Mouse (Mus musculus): ENCODE results near the gene Sh3bgrl3. TPM values are rescaled to one million over a fixed set of nuclear protein-coding genes. Genes with fewer than 3 reads are reported as not detected.

Sh3bgrl3 gene
- polyA plus RNA-seq, 1 experiment from 2014 or later: 470 TPM

DNA sequence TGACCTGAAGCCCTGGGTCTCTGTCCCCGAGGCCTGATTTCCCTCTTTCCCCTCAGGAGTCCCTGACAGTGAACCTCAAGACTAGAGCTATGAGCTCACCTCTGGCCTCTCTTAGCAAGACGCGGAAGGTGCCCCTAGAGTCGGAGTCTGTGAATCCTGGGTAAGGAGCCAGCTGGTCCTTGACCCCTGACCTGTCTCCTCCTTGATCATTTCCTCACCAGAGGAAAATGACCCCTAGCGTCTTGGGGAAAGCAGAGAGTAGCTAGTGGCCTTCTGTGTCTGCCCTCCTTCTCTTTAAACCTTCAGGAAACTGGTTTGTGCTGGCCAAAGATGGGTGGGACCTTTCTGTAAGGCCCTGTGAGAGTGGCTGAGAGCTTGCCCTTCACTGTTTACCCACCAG lies 20.4 kb downstream of the Sh3bgrl3 start:
- Histone ChIP-seq H3K27me3 (no peaks in the 10 kb centered on the region), H3K27ac (replicated peaks) (no peak overlapping the region), H3K9ac (no peak overlapping the region), H3K4me2 (replicated peaks) (no peak overlapping the region), H3K4me3 (replicated peaks) (no peak overlapping the region), H3K9me3 (replicated peaks) (no peaks in the 10 kb centered on the region), H3K36me3 (no peaks in the 10 kb centered on the region), H3K4me1 (peaks cover 3% of the 10 kb centered on the region; the same call in 1 of the 2 replicates)
- ATAC-seq (ENCODE audit: insufficient number of reproducible peaks, low FRiP score, low TSS enrichment, low read depth): no peak
- WGBS: 32% methylated on average over 5 of the region's 5 CpGs

DNA sequence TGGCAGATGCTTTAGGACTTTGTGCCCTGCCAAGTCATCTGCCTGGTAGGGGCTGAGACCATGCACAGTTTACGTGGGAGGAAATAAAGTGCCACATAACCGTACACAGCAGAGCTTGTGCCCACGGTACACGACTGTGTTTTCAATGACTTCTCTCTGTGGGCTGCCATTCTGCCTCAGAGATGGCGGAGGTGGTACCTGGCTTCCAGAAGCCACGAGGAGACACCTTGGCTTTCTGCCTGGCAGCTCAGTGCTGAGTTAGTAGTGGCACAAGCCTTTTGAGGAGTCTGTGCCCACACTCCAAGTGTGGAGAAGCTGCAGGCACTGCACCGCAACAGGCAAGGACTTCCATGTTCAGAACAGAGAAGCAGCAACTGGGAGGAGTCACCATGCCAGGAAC lies 20.9 kb downstream of the Sh3bgrl3 start:
- 85% methylated on average over 7 of the region's 7 CpGs for WGBS
- no peak overlapping the region for H3K27ac ChIP-seq (replicated peaks)
- ATAC-seq (ENCODE audit: insufficient number of reproducible peaks, low FRiP score, low TSS enrichment, low read depth): no peak
- no peaks in the 10 kb centered on the region for H3K4me1 ChIP-seq
- H3K27me3 ChIP-seq: no peaks in the 10 kb centered on the region
- no peak overlapping the region for H3K9ac ChIP-seq
- H3K36me3 ChIP-seq: no peaks in the 10 kb centered on the region
- no peak overlapping the region for H3K4me2 ChIP-seq (replicated peaks)
- H3K4me3 ChIP-seq (replicated peaks): no peak overlapping the region
- H3K9me3 ChIP-seq (replicated peaks): no peaks in the 10 kb centered on the region

DNA sequence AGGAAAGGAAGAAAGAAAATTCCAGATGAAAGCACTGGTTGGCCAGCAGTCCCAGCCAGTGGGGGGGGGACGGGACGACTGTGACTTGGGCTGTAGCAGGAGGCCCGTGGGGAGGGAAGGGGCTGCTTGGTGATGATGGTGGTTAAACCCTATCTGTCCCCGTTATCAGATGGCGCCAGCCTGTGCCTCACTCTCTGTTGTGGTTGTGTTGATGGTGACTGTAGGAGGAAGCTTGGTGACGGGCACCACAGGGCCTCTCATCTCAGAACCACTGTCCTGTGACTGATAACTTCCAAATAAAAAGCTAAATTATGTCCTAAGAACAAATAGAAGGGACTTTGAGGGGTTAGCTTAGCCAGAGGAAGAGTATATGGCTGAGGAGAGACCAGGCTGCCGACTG lies 22.5 kb downstream of the Sh3bgrl3 start:
- no peaks in the 10 kb centered on the region for H3K27me3 ChIP-seq
- H3K27ac ChIP-seq (replicated peaks): no peak overlapping the region
- H3K36me3 ChIP-seq: no peaks in the 10 kb centered on the region
- no peaks in the 10 kb centered on the region for H3K9me3 ChIP-seq (replicated peaks)
- H3K4me2 ChIP-seq (replicated peaks): no peak overlapping the region
- 67% methylated on average over 7 of the region's 7 CpGs for WGBS
- ATAC-seq (ENCODE audit: insufficient number of reproducible peaks, low FRiP score, low TSS enrichment, low read depth): no peak
- H3K9ac ChIP-seq: no peak overlapping the region
- no peak overlapping the region for H3K4me3 ChIP-seq (replicated peaks)
- no peaks in the 10 kb centered on the region for H3K4me1 ChIP-seq

DNA sequence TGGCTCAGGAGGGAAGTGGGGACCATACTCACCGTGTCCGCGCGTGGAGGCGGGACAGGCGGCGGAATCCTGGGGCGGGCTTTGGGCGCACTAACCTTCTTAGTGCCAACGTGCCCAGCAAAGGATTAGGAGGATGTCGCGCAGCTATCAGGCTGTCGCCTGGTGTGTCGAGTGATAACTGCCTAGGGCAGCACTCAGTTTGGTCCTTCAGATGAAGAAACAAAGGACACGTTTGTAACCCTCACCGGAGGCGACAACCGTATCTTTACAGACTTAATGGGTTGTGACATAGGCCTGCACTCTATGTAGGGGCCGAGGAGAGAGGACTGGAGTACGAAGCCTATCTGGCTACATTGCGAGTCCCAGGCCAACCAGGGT lies 25.9 kb downstream of the Sh3bgrl3 start:
- H3K27me3 ChIP-seq: no peaks in the 10 kb centered on the region
- H3K27ac ChIP-seq (replicated peaks): no peak overlapping the region
- H3K9me3 ChIP-seq (replicated peaks): no peaks in the 10 kb centered on the region
- no peaks in the 10 kb centered on the region for H3K36me3 ChIP-seq
- ATAC-seq (ENCODE audit: insufficient number of reproducible peaks, low FRiP score, low TSS enrichment, low read depth): 0 out of 2 replicates have a peak, but pooled peaks have one; percentile 31
- H3K4me3 ChIP-seq (replicated peaks): peak overlapping the region; percentile 79
- H3K9ac ChIP-seq: peak overlapping the region; percentile 68
- no peaks in the 10 kb centered on the region for H3K4me1 ChIP-seq
- WGBS: 3% methylated on average over 21 of the region's 21 CpGs
- peak overlapping the region; percentile 60 for H3K4me2 ChIP-seq (replicated peaks)

DNA sequence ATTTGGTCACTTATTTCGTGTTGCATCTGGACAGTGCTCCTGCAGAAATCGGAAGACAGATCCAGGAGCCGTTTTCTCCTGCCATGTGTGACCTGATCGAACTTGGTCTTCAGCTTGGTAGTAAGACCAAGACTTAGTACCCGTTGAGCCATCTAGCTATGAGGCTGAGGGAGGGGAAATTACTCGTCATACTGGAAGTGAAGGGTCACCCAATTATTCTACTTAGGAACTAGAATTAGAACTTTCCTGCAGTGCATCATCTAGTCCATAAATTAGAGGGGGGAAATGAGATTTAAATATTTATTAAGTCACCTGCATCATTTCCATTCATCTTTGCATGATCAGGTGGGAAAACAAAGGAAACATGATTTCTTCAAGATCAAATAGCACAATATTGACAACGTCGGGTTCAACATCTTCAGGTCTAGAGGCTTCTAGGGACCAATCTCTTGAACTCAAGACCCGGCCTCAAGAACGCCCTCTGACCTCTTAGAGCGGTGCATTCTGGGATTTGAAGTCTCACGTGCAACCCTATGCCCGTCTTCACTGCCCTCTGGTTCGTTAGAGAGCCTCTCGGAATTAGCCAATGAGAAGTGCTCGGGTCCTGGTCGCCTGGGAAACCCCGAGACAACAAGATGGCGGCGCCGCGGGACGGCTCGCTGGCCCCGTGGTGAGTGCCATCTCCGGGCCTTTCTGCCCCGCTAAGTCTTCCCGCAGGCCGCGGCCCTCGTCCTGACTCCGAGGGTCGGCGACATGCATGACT lies 26.4 kb downstream of the Sh3bgrl3 start, which contains the start of gene Ubxn11:
Ubxn11 (plus strand) TSS at position 592 of the 763 bp plus-strand sequence.
- no peaks in the 10 kb centered on the region for H3K9me3 ChIP-seq (replicated peaks)
- peak; percentile 93 for ATAC-seq (ENCODE audit: insufficient number of reproducible peaks, low FRiP score, low TSS enrichment, low read depth)
- H3K4me2 ChIP-seq (replicated peaks): peak within 1 kb of the TSS; percentile 60
- no peaks in the 10 kb centered on the region for H3K4me1 ChIP-seq
- H3K27me3 ChIP-seq: no peaks in the 10 kb centered on the region
- no peak within 1 kb of the TSS for H3K27ac ChIP-seq (replicated peaks)
- H3K36me3 ChIP-seq: no peaks in the 10 kb centered on the region
- H3K4me3 ChIP-seq (replicated peaks): peak within 1 kb of the TSS; percentile 79
- 17% methylated on average over 34 of the region's 34 CpGs for WGBS
- peak within 1 kb of the TSS; percentile 68 for H3K9ac ChIP-seq

DNA sequence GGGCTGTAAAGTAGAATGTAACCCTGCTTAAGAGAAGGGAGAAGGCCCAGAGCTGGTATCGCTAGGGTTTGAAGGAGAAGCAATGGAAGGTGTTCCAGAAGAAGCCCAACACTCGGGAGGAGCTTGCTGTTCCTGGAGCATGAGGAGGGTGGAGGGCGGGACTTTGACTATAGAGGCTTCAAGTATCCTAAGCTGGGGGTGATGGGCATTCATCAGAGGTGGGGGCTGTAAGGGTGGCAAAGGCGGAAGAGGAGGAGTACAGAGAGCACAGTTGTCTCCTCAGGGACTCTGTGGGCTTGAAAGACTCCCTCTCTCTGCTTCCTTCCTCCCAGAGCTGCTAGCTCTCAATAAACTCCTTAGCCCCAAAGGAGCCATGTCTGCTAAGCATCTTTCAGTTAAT lies 28.3 kb downstream of the Sh3bgrl3 start:
- 72% methylated on average over 4 of the region's 4 CpGs for WGBS

DNA sequence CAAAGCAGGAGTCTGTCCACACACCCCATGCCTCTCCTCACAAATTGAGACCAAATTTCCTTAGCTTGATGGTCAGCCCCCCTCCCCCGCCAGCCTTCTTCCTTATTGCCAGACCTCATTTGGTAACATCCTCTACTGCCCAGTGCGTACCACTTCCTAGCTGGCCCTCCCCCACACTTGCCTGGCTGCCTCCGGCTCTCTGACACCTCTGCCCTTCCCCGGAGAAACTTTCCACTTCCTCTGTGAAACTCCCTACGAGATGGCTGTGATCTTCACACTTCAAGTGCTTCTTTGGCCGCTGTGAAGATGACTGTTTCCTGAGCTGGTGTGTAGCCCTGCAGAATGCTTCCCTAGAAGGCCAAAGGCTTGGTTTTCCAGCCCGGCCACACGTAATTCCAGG lies 30.0 kb downstream of the Sh3bgrl3 start:
- Histone ChIP-seq H3K9me3 (replicated peaks) (no peaks in the 10 kb centered on the region), H3K36me3 (no peaks in the 10 kb centered on the region), H3K27me3 (no peaks in the 10 kb centered on the region), H3K4me3 (replicated peaks) (no peak overlapping the region), H3K9ac (no peak overlapping the region), H3K27ac (replicated peaks) (no peak overlapping the region), H3K4me1 (no peaks in the 10 kb centered on the region), H3K4me2 (replicated peaks) (no peak overlapping the region)
- ATAC-seq (ENCODE audit: insufficient number of reproducible peaks, low FRiP score, low TSS enrichment, low read depth): no peak
- 45% methylated on average over 8 of the region's 8 CpGs for WGBS

More for the DNA sequence above, 28.3 kb downstream of the Sh3bgrl3 start:
- no peak overlapping the region for H3K27ac ChIP-seq (replicated peaks)
- no peaks in the 10 kb centered on the region for H3K4me1 ChIP-seq
- no peak overlapping the region for H3K9ac ChIP-seq
- no peaks in the 10 kb centered on the region for H3K36me3 ChIP-seq
- H3K4me3 ChIP-seq (replicated peaks): no peak overlapping the region
- no peak for ATAC-seq (ENCODE audit: insufficient number of reproducible peaks, low FRiP score, low TSS enrichment, low read depth)
- no peaks in the 10 kb centered on the region for H3K9me3 ChIP-seq (replicated peaks)
- no peak overlapping the region for H3K4me2 ChIP-seq (replicated peaks)
- H3K27me3 ChIP-seq: no peaks in the 10 kb centered on the region

DNA sequence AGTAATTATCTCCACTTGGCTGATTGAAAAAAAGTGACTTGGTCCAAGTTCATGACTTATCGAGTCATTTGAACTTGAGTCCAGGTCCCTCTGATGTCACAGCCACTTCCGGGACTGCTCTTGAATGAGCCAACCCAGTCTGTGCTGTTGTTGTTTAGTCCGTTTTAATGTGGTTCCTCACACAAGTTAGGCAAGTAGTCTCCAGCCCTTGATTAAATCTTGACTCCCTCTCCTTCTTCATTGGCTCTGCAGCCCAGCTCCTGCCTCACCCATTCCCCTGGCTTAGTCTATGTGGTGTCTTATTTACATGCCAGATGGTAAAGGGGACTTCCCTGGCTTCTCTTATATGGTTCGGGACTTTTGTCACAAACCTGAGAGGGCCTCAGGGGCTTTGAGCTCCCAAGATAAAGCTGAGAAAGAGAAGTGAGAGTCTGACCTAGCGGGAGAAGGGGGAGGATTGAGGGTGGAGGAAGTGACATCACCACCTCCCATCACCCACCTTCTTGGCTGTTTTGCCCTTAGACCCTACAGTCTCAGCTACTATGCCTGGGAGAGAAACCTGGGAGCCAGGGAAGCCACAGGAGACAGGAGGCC lies 31.5 kb downstream of the Sh3bgrl3 start:
- WGBS: 67% methylated on average over 5 of the region's 5 CpGs

DNA sequence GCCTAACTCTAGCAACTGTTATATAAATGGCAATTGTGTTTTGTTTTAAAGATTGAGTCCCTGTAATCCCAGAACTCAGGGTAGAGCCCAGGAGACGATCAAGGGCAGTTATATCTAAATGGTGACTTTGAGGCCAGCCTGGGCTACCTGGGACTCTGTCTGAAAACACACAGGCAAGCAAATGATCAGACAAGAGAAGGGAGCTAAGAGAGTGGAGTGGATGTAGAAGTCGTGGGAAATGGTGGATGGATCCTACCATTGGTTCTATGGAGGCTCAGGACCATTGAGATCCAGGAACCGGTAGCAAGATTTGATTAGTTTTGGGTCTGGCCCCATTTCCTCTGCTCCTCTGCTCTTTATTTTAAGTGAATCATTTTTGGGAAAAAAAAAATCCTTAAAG lies 32.5 kb downstream of the Sh3bgrl3 start:
- H3K4me2 ChIP-seq (replicated peaks): no peak overlapping the region
- no peak overlapping the region for H3K4me3 ChIP-seq (replicated peaks)
- 78% methylated on average over 3 of the region's 3 CpGs for WGBS
- no peaks in the 10 kb centered on the region for H3K36me3 ChIP-seq
- H3K9me3 ChIP-seq (replicated peaks): no peaks in the 10 kb centered on the region
- no peak overlapping the region for H3K27ac ChIP-seq (replicated peaks)
- no peak overlapping the region for H3K9ac ChIP-seq
- no peaks in the 10 kb centered on the region for H3K27me3 ChIP-seq
- H3K4me1 ChIP-seq: no peaks in the 10 kb centered on the region
- no peak for ATAC-seq (ENCODE audit: insufficient number of reproducible peaks, low FRiP score, low TSS enrichment, low read depth)

More for the DNA sequence above, 31.5 kb downstream of the Sh3bgrl3 start:
- Histone ChIP-seq H3K9me3 (replicated peaks) (no peaks in the 10 kb centered on the region), H3K4me2 (replicated peaks) (no peak overlapping the region), H3K27ac (replicated peaks) (no peak overlapping the region), H3K9ac (no peak overlapping the region), H3K36me3 (no peaks in the 10 kb centered on the region), H3K27me3 (no peaks in the 10 kb centered on the region), H3K4me3 (replicated peaks) (no peak overlapping the region), H3K4me1 (no peaks in the 10 kb centered on the region)
- ATAC-seq (ENCODE audit: insufficient number of reproducible peaks, low FRiP score, low TSS enrichment, low read depth): no peak

DNA sequence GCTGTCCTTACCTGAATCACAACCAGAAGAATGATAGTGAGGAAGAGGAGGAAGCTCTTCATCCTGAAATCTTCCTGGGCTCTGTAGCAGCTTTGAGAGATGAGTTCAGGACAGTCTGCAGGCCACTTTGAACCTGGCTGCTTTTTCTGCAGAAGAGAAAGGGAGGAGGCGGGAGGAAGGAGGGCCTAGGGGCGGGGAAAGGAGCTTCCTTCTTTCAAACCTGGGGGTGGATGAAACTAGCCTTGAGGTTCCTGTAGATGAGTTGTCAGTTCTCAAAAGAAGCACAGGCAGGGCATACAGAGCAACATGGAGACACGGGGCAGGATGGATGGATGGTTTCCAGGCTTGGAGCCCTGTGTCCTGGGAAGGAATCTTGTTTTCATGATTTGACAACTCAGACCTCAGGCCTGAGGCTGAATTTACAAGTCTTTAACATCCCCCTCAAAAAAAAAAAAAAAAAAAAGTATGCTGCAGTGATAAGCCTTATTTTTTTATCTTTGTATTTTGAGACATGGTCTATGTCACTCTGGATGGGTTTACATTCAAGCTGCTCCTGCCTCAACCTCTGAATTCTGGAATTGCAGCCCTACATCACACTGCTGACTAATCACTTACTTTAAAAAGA lies 33.6 kb downstream of the Sh3bgrl3 start, which contains the start of gene Cd52:
Cd52 (minus strand) TSS at position 160 of the 625 bp plus-strand sequence.
- no peak for ATAC-seq (ENCODE audit: insufficient number of reproducible peaks, low FRiP score, low TSS enrichment, low read depth)
- Histone ChIP-seq H3K9ac (no peak within 1 kb of the TSS), H3K36me3 (no peaks in the 10 kb centered on the region), H3K4me1 (no peaks in the 10 kb centered on the region), H3K27ac (replicated peaks) (no peak within 1 kb of the TSS), H3K27me3 (no peaks in the 10 kb centered on the region), H3K4me3 (replicated peaks) (no peak within 1 kb of the TSS), H3K4me2 (replicated peaks) (no peak within 1 kb of the TSS), H3K9me3 (replicated peaks) (no peaks in the 10 kb centered on the region)
- WGBS: 52% methylated on average over 3 of the region's 3 CpGs

DNA sequence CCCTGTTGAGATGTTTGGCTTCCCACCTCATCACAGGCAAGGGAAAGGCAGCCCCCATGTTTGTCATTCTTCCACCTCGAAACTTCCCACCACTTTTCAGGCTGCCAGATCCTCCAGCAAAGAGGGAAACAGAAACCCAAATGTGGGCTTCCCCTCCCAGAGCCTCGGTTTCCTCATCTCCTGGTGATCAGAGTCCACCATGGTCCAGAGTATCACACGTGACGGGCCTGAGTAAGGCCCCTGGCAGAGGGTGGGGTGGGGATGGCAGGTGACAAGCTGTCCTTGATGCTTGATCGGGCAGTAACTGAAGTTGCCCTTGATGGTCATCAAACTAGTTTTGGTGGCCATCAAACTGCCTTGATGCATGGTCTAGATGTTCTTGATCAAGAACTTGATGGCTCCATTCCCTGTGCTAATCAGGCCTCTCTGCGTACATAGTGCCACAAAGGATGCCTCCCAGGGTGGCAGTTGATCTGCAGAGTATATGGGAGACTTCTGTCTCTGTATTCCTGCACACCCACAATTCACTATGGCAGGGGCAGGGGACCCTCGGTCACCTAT lies 34.5 kb downstream of the Sh3bgrl3 start:
- Histone ChIP-seq H3K36me3 (no peaks in the 10 kb centered on the region), H3K9me3 (replicated peaks) (no peaks in the 10 kb centered on the region), H3K4me2 (replicated peaks) (no peak overlapping the region), H3K4me3 (replicated peaks) (no peak overlapping the region), H3K9ac (no peak overlapping the region), H3K27ac (replicated peaks) (no peak overlapping the region), H3K4me1 (no peaks in the 10 kb centered on the region), H3K27me3 (no peaks in the 10 kb centered on the region)
- ATAC-seq (ENCODE audit: insufficient number of reproducible peaks, low FRiP score, low TSS enrichment, low read depth): no peak
- 87% methylated on average over 7 of the region's 7 CpGs for WGBS
